Mouse (Mus musculus) heart, adult 18-20 months (tissue): ENCODE data around the gene OR5BS1P. TPM values are rescaled to one million over a fixed set of nuclear protein-coding genes. Genes with fewer than 3 reads are reported as not detected.
A peak's percentile ranks its signal among the peaks of the same experiment; 100 is the strongest.
"Not testable (repeated sequence)": the region's sequence is repeated elsewhere in the genome, so short reads cannot be mapped to it uniquely, and the experiment has no call there.

Experiments used
- DNase-seq, 2 experiments: peaks; one replicate each; pipeline ENCODE4 v3.0.0; 2021 to 2022; ENCODE audit warnings: mixed read lengths in 1 of 2
- long read RNA-seq, 2 experiments: library from polyadenylated mRNA; stranded (forward); transcript quantifications; one replicate each; pipeline ENCODE4 v2.0.0; 2021
- total RNA-seq, 2 experiments: library from RNA; stranded (reverse); gene quantifications; 2 replicates each; pipeline ENCODE4 v1.2.3; 2021

OR5BS1P gene
- total RNA-seq: not detected
- long read RNA-seq, experiment 1: 0 reads
- long read RNA-seq, experiment 2: 0 reads

DNA sequence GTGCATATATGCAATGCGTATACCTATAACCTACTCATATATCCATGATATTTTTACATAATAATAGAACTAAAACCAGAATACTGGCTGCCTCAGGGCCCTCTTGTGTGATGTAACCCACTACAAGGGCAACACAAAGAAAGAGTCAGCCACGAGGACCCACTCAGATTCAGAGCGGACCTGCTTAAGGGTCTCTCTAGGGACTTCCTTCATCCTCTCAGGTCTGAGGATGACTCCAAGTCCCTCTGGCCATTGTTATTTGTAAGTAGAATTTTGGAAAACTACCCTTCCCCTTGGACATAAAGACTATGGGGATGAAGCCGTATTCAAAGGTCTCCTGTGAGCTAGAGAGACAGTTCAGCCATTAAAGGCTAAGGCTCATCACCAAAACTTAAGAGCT is at the start of gene OR5BS1P:
TSS of gene OR5BS1P (plus strand) at position 301 of the 400 bp plus-strand sequence.
- DNase-seq: no peak

GRCm38 (mm10) chr15:98420897-98421296 is 48.8 kb upstream of the OR5BS1P start:
- no peak for DNase-seq

- DNase-seq: no peak
Observed at GRCm38 (mm10) chr15:98424326-98424725, 45.4 kb upstream of the OR5BS1P start.

- no peak for DNase-seq
Observed at GRCm38 (mm10) chr15:98424753-98425152, 44.9 kb upstream of the OR5BS1P start.

GRCm38 (mm10) chr15:98425188-98425587 is 44.5 kb upstream of the OR5BS1P start:
- no peak for DNase-seq

DNA sequence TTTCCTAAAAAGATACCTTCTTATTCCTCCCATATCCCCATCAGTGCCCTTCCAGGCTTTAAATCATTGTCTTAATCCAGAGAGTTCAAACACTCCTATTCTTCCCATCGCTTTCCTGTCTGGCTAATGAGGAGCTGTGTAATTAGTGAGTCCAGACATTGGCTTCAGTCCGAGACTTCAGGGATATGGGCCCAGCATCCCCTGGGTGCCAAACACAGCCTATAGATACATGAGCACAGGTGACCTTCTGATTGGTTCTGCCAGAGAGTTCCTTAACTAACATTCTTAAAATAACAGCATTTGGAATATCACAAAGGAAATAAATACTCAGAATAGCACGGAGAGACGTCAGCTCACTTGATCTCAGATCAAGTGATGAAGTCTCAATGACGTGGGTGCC is 38.8 kb upstream of the OR5BS1P start, which contains the start of gene Olfr282:
TSS of gene Olfr282 (plus strand) at position 301 of the 400 bp plus-strand sequence.
- not testable (repeated sequence) for DNase-seq

GRCm38 (mm10) chr15:98444561-98444960 is 25.1 kb upstream of the OR5BS1P start:
- DNase-seq: no peak

DNA sequence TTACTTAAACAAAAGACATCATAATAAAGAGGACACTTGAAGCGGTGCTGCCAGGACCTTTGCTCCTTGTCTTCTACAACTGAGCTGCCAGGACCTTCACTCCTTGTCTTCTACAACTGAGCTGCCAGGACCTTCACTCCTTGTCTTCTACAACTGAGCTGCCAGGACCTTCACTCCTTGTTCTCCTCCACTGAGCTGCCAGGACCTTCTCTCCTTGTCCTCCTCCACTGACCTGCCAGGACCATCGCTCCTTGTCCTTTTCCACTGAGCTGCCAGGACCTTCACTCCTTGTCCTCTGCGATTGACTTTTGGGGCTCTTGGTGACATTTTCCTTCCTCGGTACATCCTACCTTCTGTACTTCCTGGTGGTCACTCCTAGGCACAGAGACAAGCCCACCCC is 21.2 kb upstream of the OR5BS1P start:
- peak; percentile 18 to 33 for DNase-seq

GRCm38 (mm10) chr15:98452288-98452687 is 17.4 kb upstream of the OR5BS1P start, which contains the start of gene Olfr281:
Gene Olfr281 (plus strand): TSS chr15:98452588.
- no peak for DNase-seq

DNA sequence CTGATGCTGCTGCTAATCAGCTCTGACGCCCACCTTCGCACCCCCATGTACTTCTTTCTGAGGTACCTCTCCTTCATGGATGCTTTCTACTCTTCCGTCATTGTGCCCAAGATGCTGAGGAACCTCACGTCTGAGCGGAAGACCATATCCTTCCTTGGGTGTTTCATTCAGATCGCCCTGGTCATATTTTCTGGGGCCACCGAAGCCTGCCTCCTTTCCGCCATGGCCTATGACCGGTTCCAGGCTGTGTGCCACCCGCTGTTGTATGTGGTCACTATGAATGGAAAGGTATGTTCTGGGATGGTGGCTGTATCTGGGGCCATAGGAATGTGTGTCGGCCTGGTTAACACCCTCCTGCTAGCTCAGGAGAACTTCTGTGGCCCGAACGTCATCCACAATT is 1.8 kb downstream of the OR5BS1P start:
- no peak for DNase-seq

- no peak for DNase-seq
Observed at GRCm38 (mm10) chr15:98474958-98475357, 5.3 kb downstream of the OR5BS1P start.

- DNase-seq: peak; percentile 38 to 78
Observed at GRCm38 (mm10) chr15:98475382-98475781, 5.7 kb downstream of the OR5BS1P start.

GRCm38 (mm10) chr15:98476281-98476680 is 6.6 kb downstream of the OR5BS1P start:
- DNase-seq: peak in 1 of 2 experiments; percentile 16

- no peak for DNase-seq
Observed at GRCm38 (mm10) chr15:98479568-98480102, 9.9 kb downstream of the OR5BS1P start.

- peak; percentile 24 to 45 for DNase-seq
Observed at GRCm38 (mm10) chr15:98482701-98483100, 13.0 kb downstream of the OR5BS1P start, which contains the start of gene Lalba. Gene Lalba (minus strand): TSS chr15:98482721.

DNA sequence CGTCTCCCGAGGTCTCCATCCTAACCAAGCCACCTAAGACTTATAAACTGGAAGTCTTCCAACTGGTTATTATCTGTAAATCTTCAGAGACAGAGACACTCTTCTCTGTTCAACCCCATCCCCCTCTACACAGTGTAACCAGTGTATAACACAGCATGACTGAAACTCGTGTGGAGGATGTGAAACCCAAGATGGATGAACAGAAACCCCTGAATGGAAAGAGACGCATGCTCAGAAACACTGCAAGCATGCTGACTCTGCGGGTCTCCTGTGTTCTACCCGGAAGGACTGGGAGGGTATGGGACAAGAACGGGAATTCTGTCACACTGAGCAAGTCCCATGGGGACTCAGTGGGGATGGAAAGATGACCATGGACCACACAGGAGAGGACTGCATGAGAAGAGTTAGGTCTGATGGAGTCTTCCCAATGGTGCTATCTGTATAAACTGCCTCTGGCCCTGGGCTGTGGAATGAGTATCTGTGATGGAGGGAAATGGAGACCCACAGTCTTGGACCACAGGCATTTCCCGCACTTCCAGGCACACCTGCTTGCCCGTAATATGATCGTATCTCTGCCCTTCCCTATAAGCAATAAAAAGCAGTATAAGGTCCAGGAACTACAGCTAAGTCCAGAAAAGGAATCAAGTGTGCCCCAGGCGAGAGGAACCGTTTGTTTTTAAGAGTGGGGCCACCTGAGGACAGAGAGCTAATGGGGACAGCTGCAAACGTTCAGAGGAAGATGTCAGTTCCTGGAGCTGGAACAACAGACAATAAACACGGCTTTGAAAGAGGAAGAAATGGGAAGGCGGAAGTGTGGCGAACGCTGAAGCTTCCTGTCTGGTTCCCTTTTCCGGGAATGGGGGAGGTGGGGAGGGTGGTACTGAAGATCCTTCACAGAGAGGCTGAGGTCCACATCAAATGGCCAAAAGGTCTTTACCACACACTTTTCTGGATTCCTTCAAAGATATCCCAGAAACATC is 14.5 kb downstream of the OR5BS1P start:
- DNase-seq: peak; percentile 58 to 84

DNA sequence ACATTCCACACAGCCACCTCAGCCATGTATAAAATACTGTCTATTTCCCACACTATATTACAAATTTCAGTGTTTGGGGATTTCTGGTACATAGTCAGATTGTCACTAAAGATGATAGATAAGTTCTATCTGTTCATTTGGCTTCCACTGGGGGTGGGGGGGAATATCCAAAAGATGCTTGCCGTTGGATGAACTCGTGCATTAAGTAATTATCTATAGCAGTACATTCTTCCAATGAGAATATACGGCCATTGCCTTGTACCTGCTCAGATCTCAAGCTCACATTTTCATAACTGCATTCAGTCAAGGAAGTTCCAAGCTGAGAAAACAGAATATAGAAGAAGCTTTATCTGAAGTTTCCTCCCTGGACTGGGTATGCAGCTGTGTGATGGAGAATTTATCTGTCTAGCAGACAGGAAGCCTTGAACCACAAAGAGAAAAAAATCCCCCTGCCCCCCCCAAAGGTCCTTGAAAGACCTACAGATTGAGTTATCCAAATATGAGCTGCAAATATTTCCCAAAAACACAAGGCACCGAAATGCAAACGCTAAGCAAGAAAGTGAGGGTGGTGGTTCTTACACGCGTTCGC is 16.8 kb downstream of the OR5BS1P start:
- no peak for DNase-seq

GRCm38 (mm10) chr15:98491332-98491731 is 21.6 kb downstream of the OR5BS1P start:
- no peak for DNase-seq

DNA sequence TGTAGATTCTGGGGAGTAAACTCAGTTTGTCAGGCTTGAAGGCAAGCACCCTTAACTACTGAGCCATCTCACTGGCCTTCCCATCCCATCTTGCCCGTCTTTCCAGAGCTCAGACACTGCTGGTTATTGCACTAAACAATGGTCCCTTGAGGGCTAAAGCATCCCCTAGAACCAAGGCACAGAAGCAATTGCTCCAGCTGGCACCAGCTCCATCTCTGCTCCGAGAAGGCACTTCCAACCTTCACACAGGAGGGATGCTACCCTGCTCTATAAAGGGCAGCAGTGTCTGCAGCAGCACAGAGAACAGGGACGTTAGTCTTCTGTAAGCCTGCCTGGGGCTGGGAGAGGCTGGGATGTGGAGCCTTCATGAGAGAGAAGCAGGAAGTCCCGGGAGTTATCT is 22.4 kb downstream of the OR5BS1P start, which contains the start of gene Olfr279:
TSS of gene Olfr279 (plus strand) at position 301 of the 400 bp plus-strand sequence.
- no peak for DNase-seq

GRCm38 (mm10) chr15:98497631-98498030 is 27.9 kb downstream of the OR5BS1P start:
- DNase-seq: no peak

DNA sequence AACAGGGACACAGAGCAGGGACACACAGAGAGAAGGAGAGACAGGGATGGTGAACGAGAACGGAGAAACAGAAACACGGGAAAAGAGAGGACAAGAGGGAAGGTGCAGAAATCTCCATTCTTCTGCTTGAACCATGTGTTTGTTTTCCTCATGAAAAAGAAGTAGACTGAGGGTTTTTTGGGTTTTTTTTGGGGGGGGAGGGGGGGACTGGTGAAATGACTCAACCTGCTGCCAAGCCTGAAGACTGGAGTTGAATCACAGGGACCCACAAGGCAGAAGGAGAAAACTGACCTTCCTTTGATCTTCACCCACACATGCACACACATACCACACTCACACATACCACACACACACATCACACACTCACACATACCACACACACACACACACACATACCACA is 33.6 kb downstream of the OR5BS1P start:
- no peak for DNase-seq

DNA sequence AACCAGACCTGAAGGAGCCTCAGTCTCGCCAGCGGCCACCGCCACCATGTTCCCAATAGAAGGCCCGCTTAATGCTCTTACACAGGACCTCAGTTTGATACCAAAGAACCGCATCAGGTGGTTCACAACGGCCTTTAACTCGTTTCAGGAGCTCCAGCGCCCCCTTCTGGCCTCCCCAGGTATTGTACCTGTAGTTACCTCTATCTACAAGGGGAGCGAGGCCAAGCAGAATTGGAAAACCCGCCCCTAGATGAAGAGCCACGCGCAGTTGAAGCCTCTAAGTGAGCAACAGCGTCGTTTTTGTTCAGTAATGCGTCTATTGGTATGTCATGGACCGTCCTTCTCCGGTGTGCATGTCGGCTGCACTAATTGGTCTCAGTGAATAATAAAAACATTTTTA is 34.8 kb downstream of the OR5BS1P start:
- DNase-seq: peak; percentile 63 to 85
